ENCODE assay signal across 20 mouse cellular contexts in the genomic region with DNA sequence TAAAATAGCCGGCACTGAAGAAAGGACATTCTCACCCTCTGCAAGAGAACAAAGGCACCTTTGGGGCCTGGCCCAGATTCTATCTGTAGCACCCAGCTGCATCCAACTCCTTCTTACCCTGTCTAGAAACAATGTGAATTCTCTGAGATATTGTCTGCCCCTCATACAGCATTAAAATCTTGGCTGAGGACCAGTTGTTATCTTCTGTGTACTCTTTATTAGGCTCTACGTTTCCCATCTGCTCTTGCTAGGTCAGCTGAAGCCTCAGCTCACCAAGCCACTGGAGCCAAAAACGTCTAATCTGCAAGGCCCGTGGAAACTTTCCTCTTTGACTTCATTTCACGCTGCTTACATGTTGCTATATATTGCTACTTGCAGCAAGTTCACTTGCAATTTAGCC.
DNase-seq lines count a peak whose midpoint lies in the region; ATAC-seq and TF ChIP-seq lines count a peak whose summit lies in the region.
"Had no signal": no experiment of that assay in that cellular context is flagged by ENCODE, and none has a peak within 500 bp of the region (broad histone marks: within the 10 kb centered on the region; RNA-seq: fewer than 3 reads in every experiment).

No protein-coding gene starts in this region.

- no peak for TF ChIP-seq CTCF in midbrain, postnatal 0 days (IDR thresholded peaks at IDR 0.05)

- H3K9ac ChIP-seq in midbrain, postnatal 0 days (replicated peaks; ENCODE audit: low read length, poor library complexity, severe bottlenecking), result no peak overlapping the region
- no peak overlapping the region for H3K9ac ChIP-seq in midbrain, embryonic 16.5 days (ENCODE audit: low read depth, low read length)
- H3K9ac ChIP-seq: hindbrain, embryonic 15.5 days; liver, embryonic 12.5 days; neural tube, embryonic 13.5 days had no signal

- no peaks in the 10 kb centered on the region for H3K9me3 ChIP-seq in heart, embryonic 10.5 days
- H3K9me3 ChIP-seq in midbrain, postnatal 0 days (ENCODE audit: low read length), result no peaks in the 10 kb centered on the region
- no peaks in the 10 kb centered on the region for H3K9me3 ChIP-seq in midbrain, embryonic 16.5 days (replicated peaks; ENCODE audit: control insufficient read depth, low read length, poor library complexity, severe bottlenecking)
- H3K9me3 ChIP-seq: hindbrain, embryonic 15.5 days; liver, embryonic 12.5 days; neural tube, embryonic 13.5 days had no signal

- intact Hi-C loops in heart, postnatal 10 days (cut with DNase I), result no loop called here

- 33% methylated on average over 5 of the region's 5 CpGs for WGBS in heart, embryonic 10.5 days
- 62% methylated on average over 5 of the region's 5 CpGs for WGBS in midbrain, postnatal 0 days
- 68% methylated on average over 5 of the region's 5 CpGs for WGBS in midbrain, embryonic 16.5 days

- peaks cover 31% of the 10 kb centered on the region for H3K4me1 ChIP-seq in heart, embryonic 10.5 days
- H3K4me1 ChIP-seq in midbrain, postnatal 0 days (ENCODE audit: insufficient read depth, low read length), result no peaks in the 10 kb centered on the region
- no peaks in the 10 kb centered on the region for H3K4me1 ChIP-seq in midbrain, embryonic 16.5 days (ENCODE audit: control insufficient read depth, insufficient read depth, low read length)
- H3K4me1 ChIP-seq: hindbrain, embryonic 15.5 days; liver, embryonic 12.5 days had no signal

- H3K4me3 ChIP-seq in heart, embryonic 10.5 days, result no peak overlapping the region
- H3K4me3 ChIP-seq in midbrain, postnatal 0 days (ENCODE audit: low read depth, low read length), result no peak overlapping the region
- H3K4me3 ChIP-seq in midbrain, embryonic 16.5 days (ENCODE audit: low read depth, low read length), result no peak overlapping the region
- H3K4me3 ChIP-seq: hindbrain, embryonic 15.5 days; liver, embryonic 12.5 days; megakaryocyte, embryonic 14.5 days; neural tube, embryonic 13.5 days had no signal

- H3K36me3 ChIP-seq in heart, embryonic 10.5 days, result no peaks in the 10 kb centered on the region
- H3K36me3 ChIP-seq in midbrain, postnatal 0 days (ENCODE audit: insufficient read depth, low read length), result no peaks in the 10 kb centered on the region
- H3K36me3 ChIP-seq in midbrain, embryonic 16.5 days (ENCODE audit: control insufficient read depth, insufficient read depth, low read length), result no peaks in the 10 kb centered on the region
- H3K36me3 ChIP-seq: hindbrain, embryonic 15.5 days; liver, embryonic 12.5 days; neural tube, embryonic 13.5 days had no signal

- H3K27me3 ChIP-seq in heart, embryonic 10.5 days (ENCODE audit: insufficient read depth, poor library complexity, severe bottlenecking), result no peaks in the 10 kb centered on the region
- no peaks in the 10 kb centered on the region for H3K27me3 ChIP-seq in midbrain, postnatal 0 days (ENCODE audit: insufficient read depth, low read length)
- H3K27me3 ChIP-seq in midbrain, embryonic 16.5 days (ENCODE audit: control insufficient read depth, insufficient read depth, low read depth, low read length), result no peaks in the 10 kb centered on the region
- H3K27me3 ChIP-seq: hindbrain, embryonic 15.5 days; liver, embryonic 12.5 days; megakaryocyte, embryonic 14.5 days; neural tube, embryonic 13.5 days had no signal

- H3K4me2 ChIP-seq in midbrain, postnatal 0 days (ENCODE audit: low read depth, low read length, poor library complexity, severe bottlenecking), result no peak overlapping the region
- no peak overlapping the region for H3K4me2 ChIP-seq in midbrain, embryonic 16.5 days (ENCODE audit: low read length)
- H3K4me2 ChIP-seq: hindbrain, embryonic 15.5 days; liver, embryonic 12.5 days; neural tube, embryonic 13.5 days had no signal

- ATAC-seq in midbrain, postnatal 0 days (ENCODE audit: low FRiP score), result no peak
- ATAC-seq in midbrain, embryonic 16.5 days, result no peak
- ATAC-seq: forebrain, embryonic 16.5 days; liver, embryonic 12.5 days; lung, postnatal 0 days had no signal

- H3K27ac ChIP-seq in heart, embryonic 10.5 days, result no peak overlapping the region
- H3K27ac ChIP-seq in midbrain, postnatal 0 days (ENCODE audit: low read depth, low read length), result no peak overlapping the region
- no peak overlapping the region for H3K27ac ChIP-seq in midbrain, embryonic 16.5 days (ENCODE audit: low read length)
- H3K27ac ChIP-seq: hindbrain, embryonic 15.5 days; liver, embryonic 12.5 days; neural tube, embryonic 13.5 days had no signal

- DNase-seq in cerebellum, postnatal 10 days, result peak; percentile 22 to 46
- DNase-seq in cerebellum, adult 11-12 months, result no peak
- DNase-seq in heart, postnatal 10 days, result peak; percentile 1 to 4
- DNase-seq in heart, embryonic 10.5 days (ENCODE audit: low spot score), result no peak
- DNase-seq in midbrain, postnatal 0 days (ENCODE audit: low spot score), result peak; percentile 46
- peak; percentile 47 for DNase-seq in testis, postnatal 14 days (ENCODE audit: low spot score)
- DNase-seq: adrenal gland, adult 8-10 months; B cell, adult 2 months; kidney, adult 11 months; kidney, postnatal 14 days; left cerebral cortex, postnatal 4 days; right cerebral cortex, postnatal 4 days; thymus, postnatal 4 days had no signal

Comparison
In these comparisons a context has a peak if more than half of its experiments do, and no peak if none do; other contexts are left out.
1. DNase-seq: peak in cerebellum, postnatal 10 days (2 of 2), heart, postnatal 10 days (2 of 2), midbrain, postnatal 0 days (single experiment) and testis, postnatal 14 days (single experiment); none in cerebellum, adult 11-12 months (single experiment) and heart, embryonic 10.5 days (single experiment).